Mouse (Mus musculus) macrophage (primary cell): ENCODE data around the gene Pate2. TPM values are rescaled to one million over a fixed set of nuclear protein-coding genes. Genes with fewer than 3 reads are reported as not detected.

Experiments
- polyA plus RNA-seq: library from polyadenylated mRNA; stranded (reverse); fragments of 250-400 nt; gene quantifications from 3 replicates; pipeline ENCODE4 v1.2.4, GENCODE M21; 2018; ENCODE audit warnings: inconsistent platforms

The Pate2 gene
- polyA plus RNA-seq, 1 experiment from 2014 or later = not detected

Other genes starting within 250 kb of the Pate2 start
- gene Cdon, start 149.2 kb upstream of the Pate2 start, polyA plus RNA-seq = 0.12 to 0.35 TPM (median 0.14 TPM) in 3 replicates
- gene Gm1113, start 52.0 kb upstream of the Pate2 start, polyA plus RNA-seq = not detected in 3 replicates
- not detected in 3 replicates for gene Ddx25, start 11.8 kb upstream of the Pate2 start, polyA plus RNA-seq
- 6.9 to 8.5 TPM (median 8.3 TPM) in 3 replicates for gene Pus3, start 11.7 kb upstream of the Pate2 start, polyA plus RNA-seq
- 1.7 to 3.0 TPM (median 2.2 TPM) in 3 replicates for gene Hyls1, start 114 bp downstream of the Pate2 start, polyA plus RNA-seq
- not detected in 3 replicates for gene Pate4, start 41.7 kb downstream of the Pate2 start, polyA plus RNA-seq
- gene Pate3, start 77.9 kb downstream of the Pate2 start, polyA plus RNA-seq = not detected in 3 replicates
- not detected in 3 replicates for gene Pate1, start 117.1 kb downstream of the Pate2 start, polyA plus RNA-seq
- not detected in 3 replicates for gene Gm17677, start 170.8 kb downstream of the Pate2 start, polyA plus RNA-seq
- not detected in 3 replicates for gene Gm17727, start 207.8 kb downstream of the Pate2 start, polyA plus RNA-seq
- not detected in 3 replicates for gene Gm27235, start 219.8 kb downstream of the Pate2 start, polyA plus RNA-seq
- gene D730048I06Rik, start 219.8 kb downstream of the Pate2 start, polyA plus RNA-seq = not detected in 3 replicates